Mouse (Mus musculus) liver, embryonic 14.5 days (tissue): ENCODE results near the gene Alg12.

Experiments used
- CTCF ChIP-seq: IDR thresholded peaks from 2 replicates; pipeline ENCODE4 v1.5.1; 2016; ENCODE audit warnings: antibody characterized with exemption, low read depth, control low read depth
- EP300 ChIP-seq: IDR thresholded peaks from 2 replicates; pipeline ENCODE4 v1.6.1; 2016; ENCODE audit warnings: antibody characterized with exemption, low read depth

GRCm38 (mm10) chr15:88840126-88840525, 21.0 kb upstream of the Alg12 start:
- TF ChIP-seq CTCF (no peak), EP300 (no peak)
